Mouse (Mus musculus) MEL (cell line): ENCODE data around the gene Stk25. TPM values are rescaled to one million over a fixed set of nuclear protein-coding genes. Genes with fewer than 3 reads are reported as not detected.
A peak's percentile ranks its signal among the peaks of the same experiment; 100 is the strongest.

ENCODE experiments used
- DNase-seq: peaks from one replicate; pipeline ENCODE4 v3.0.0; 2011; ENCODE audit warnings: low read depth, low spot score
- H3K27ac ChIP-seq: 2 replicates; pipeline ENCODE4 v1.5.1; 2012; ENCODE audit warnings: low read depth, mild to moderate bottlenecking, control low read depth, low read length, moderate library complexity; ENCODE audit not compliant: control insufficient read depth
- H3K27me3 ChIP-seq, 2 experiments: fragments of 150-350 bp in 1 of 2; sonication (generic) in 1 of 2; 2 replicates each; pipeline ENCODE4 v1.6.1; 2012; ENCODE audit warnings: low read length in 2 of 2, mild to moderate bottlenecking in 2 of 2, improper control_type of control experiment in 1 of 2, moderate library complexity in 1 of 2; ENCODE audit not compliant: insufficient read depth in 2 of 2, control insufficient read depth in 1 of 2
- H3K36me3 ChIP-seq, 2 experiments: 2 replicates each; pipeline ENCODE4 v1.6.1; 2012 to 2014; ENCODE audit warnings: low read length in 2 of 2, improper control_type of control experiment in 1 of 2, inconsistent platforms in 1 of 2, mild to moderate bottlenecking in 1 of 2; ENCODE audit not compliant: insufficient read depth in 2 of 2, control insufficient read depth in 1 of 2
- H3K4me1 ChIP-seq, 2 experiments: fragments of 150-350 bp in 1 of 2; sonication (generic) in 1 of 2; 2 replicates each; pipeline ENCODE4 v1.6.1; 2012; ENCODE audit warnings: low read length in 2 of 2, improper control_type of control experiment in 1 of 2, mild to moderate bottlenecking in 1 of 2; ENCODE audit not compliant: insufficient read depth in 2 of 2, control insufficient read depth in 1 of 2
- H3K4me3 ChIP-seq, 2 experiments: fragments of 150-350 bp in 1 of 2; sonication (generic) in 1 of 2; 2 replicates each; pipeline ENCODE4 v1.5.1; 2012; ENCODE audit warnings: low read depth in 2 of 2, low read length in 2 of 2, mild to moderate bottlenecking in 2 of 2, moderate library complexity in 2 of 2, control low read depth in 1 of 2, improper control_type of control experiment in 1 of 2; ENCODE audit not compliant: control insufficient read depth in 1 of 2, insufficient read depth in 1 of 2
- H3K79me2 ChIP-seq: 2 replicates; pipeline ENCODE4 v1.6.1; 2012; ENCODE audit warnings: mild to moderate bottlenecking, low read length, moderate library complexity; ENCODE audit not compliant: control insufficient read depth, poor library complexity, insufficient read depth
- H3K9ac ChIP-seq: 2 replicates; pipeline ENCODE4 v1.6.1; 2012; ENCODE audit warnings: low read depth, mild to moderate bottlenecking, control low read depth, low read length, moderate library complexity; ENCODE audit not compliant: control insufficient read depth, poor library complexity, severe bottlenecking
- H3K9me3 ChIP-seq: fragments of 150-350 bp; sonication (generic); replicated peaks from 2 replicates; pipeline ENCODE4 v1.6.1; 2012; ENCODE audit warnings: mild to moderate bottlenecking, low read length, improper control_type of control experiment, moderate library complexity; ENCODE audit not compliant: insufficient read depth
- E2F4 ChIP-seq: IDR thresholded peaks from 2 replicates; pipeline ENCODE4 v1.6.1; 2011; ENCODE audit warnings: low read depth, low read length, improper control_type of control experiment, borderline replicate concordance
- MAFK ChIP-seq: IDR thresholded peaks from 2 replicates; pipeline ENCODE4 v1.6.1; 2011; ENCODE audit warnings: low read depth, mild to moderate bottlenecking, low read length, improper control_type of control experiment, borderline replicate concordance
- MAX ChIP-seq: IDR thresholded peaks from 2 replicates; pipeline ENCODE4 v1.6.1; 2011; ENCODE audit warnings: low read length, improper control_type of control experiment
- MXI1 ChIP-seq: IDR thresholded peaks from 2 replicates; pipeline ENCODE4 v1.6.1; 2011; ENCODE audit warnings: mild to moderate bottlenecking, low read depth, low read length, improper control_type of control experiment
- NELFE ChIP-seq: IDR thresholded peaks from 2 replicates; pipeline ENCODE4 v1.6.1; 2011; ENCODE audit warnings: low read depth, low read length, improper control_type of control experiment
- POLR2A ChIP-seq, 2 experiments: IDR thresholded peaks; 2 replicates each; pipeline ENCODE4 v1.6.1; 2011 to 2012; ENCODE audit warnings: low read length in 2 of 2, mild to moderate bottlenecking in 2 of 2, control low read depth in 1 of 2, improper control_type of control experiment in 1 of 2, low read depth in 1 of 2, moderate library complexity in 1 of 2; ENCODE audit not compliant: control insufficient read depth in 1 of 2, insufficient read depth in 1 of 2, poor library complexity in 1 of 2
- RAD21 ChIP-seq: IDR thresholded peaks from 2 replicates; pipeline ENCODE4 v1.6.1; 2011; ENCODE audit warnings: mild to moderate bottlenecking, low read depth, low read length, improper control_type of control experiment
- RCOR1 ChIP-seq: IDR thresholded peaks from 2 replicates; pipeline ENCODE4 v1.6.1; 2012; ENCODE audit warnings: low read depth, mild to moderate bottlenecking, inconsistent platforms, low read length, improper control_type of control experiment
- SIN3A ChIP-seq: IDR thresholded peaks from 2 replicates; pipeline ENCODE4 v1.6.1; 2012; ENCODE audit warnings: low read length, improper control_type of control experiment, inconsistent platforms
- TAL1 ChIP-seq: IDR thresholded peaks from 2 replicates; pipeline ENCODE4 v1.6.1; 2012; ENCODE audit warnings: mild to moderate bottlenecking, inconsistent platforms, low read length, moderate library complexity, mixed read lengths
- TCF12 ChIP-seq: IDR thresholded peaks from 2 replicates; pipeline ENCODE4 v1.6.1; 2014; ENCODE audit warnings: low read depth, mild to moderate bottlenecking, inconsistent platforms, low read length, improper control_type of control experiment, moderate library complexity
- USF1 ChIP-seq: IDR thresholded peaks from 2 replicates; pipeline ENCODE4 v1.6.1; 2014; ENCODE audit warnings: low read depth, mild to moderate bottlenecking, inconsistent platforms, low read length, improper control_type of control experiment, moderate library complexity
- ZKSCAN1 ChIP-seq: IDR thresholded peaks from 2 replicates; pipeline ENCODE4 v1.6.1; 2012; ENCODE audit warnings: low read depth, mild to moderate bottlenecking, inconsistent platforms, low read length, improper control_type of control experiment, moderate library complexity
- ZNF384 ChIP-seq: IDR thresholded peaks from 2 replicates; pipeline ENCODE4 v1.6.1; 2012; ENCODE audit warnings: low read depth, mild to moderate bottlenecking, inconsistent platforms, low read length, improper control_type of control experiment
- polyA plus RNA-seq, 2 experiments: library from polyadenylated mRNA; stranded (reverse) in 1 of 2; unstranded in 1 of 2; fragments of >175 nt in 1 of 2; fragments of >200 nt in 1 of 2; gene quantifications; 2 replicates each; pipeline versions ENCODE4 v1.2.1 to v1.2.4; 2012; ENCODE audit warnings: low replicate concordance in 2 of 2, low read depth in 1 of 2; ENCODE audit not compliant: insufficient read length in 2 of 2, insufficient read depth in 1 of 2, missing spikeins in 1 of 2
- total RNA-seq: library from RNA; depleted of rRNA; stranded (reverse); fragments of 300-350 nt; gene quantifications from 2 replicates; pipeline ENCODE4 v1.2.3, GENCODE M21; 2012

The Stk25 gene
- total and polyA plus RNA-seq, 3 experiments = 66.1 to 128 TPM; not detected in 1

- Histone ChIP-seq H3K27me3 (no peaks in the 10 kb centered on the region), H3K9ac (no peak within 1 kb of the TSS), H3K4me1 (peaks cover 2 to 22% of the 10 kb centered on the region in 2 experiments; a peak in 3 of 4 replicates), H3K9me3 (no peaks in the 10 kb centered on the region), H3K36me3 (peaks cover 0 to 7% of the 10 kb centered on the region in 2 experiments; a peak in 2 of 4 replicates), H3K4me3 (no peak within 1 kb of the TSS), H3K27ac (no peak within 1 kb of the TSS), H3K79me2 (no peaks in the 10 kb centered on the region)
- TF ChIP-seq USF1 (no peak), MAX (no peak), POLR2A (IDR thresholded peaks at IDR 0.05; ENCODE audit: control insufficient read depth in 1 of 2, insufficient read depth in 1 of 2, low read depth in 1 of 2, low read length in 2 of 2, poor library complexity in 1 of 2) (no peak)
- DNase-seq = no peak
These were observed 27.2 kb upstream of the Stk25 start, which contains the start of gene Bok for GRCm38 (mm10) chr1:93685401-93686244. TSS of gene Bok (plus strand) at chr1:93685660.

DNA sequence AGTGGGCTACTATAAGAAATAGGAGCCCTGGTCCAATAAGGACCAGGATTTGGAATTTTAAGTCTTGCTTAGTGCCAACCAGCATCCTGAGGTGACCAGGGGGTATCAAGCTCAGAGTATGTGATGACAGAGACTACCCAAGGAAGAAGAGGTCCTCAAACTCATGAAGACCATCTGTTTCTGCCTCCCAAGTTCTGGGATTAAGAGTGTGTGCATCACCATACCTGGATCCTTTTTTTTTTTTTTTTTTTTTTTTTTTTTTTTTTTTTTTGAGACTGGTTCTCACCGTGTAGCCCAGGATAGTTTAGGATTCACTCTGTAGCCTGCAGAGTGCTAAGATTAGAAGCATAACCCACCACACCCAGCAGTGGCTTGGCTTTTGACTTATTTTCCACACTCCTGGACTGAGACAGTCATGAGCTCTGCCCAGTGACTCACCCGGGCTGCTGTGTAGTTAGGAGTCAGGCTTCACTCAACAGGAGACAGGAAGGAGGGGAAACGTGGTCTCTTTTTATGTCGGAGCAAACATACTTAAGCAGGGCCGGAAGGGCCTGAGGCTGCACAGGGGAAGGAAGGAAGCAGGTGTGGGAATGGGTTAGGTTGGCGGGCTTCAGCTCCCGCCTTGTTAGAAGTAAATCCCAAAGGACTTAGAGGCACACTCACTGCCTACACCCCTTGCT, 21.6 kb upstream of the Stk25 start:
- H3K79me2 ChIP-seq = no peaks in the 10 kb centered on the region
- TF ChIP-seq ZNF384 (peak; percentile 73), RAD21 (no peak), TCF12 (no peak), E2F4 (no peak), RCOR1 (no peak), ZKSCAN1 (no peak), POLR2A (IDR thresholded peaks at IDR 0.05; ENCODE audit: control insufficient read depth in 1 of 2, insufficient read depth in 1 of 2, low read depth in 1 of 2, low read length in 2 of 2, poor library complexity in 1 of 2) (no peak)
- TF ChIP-seq, all 39 proteins: peak for 1
- no peak overlapping the region for H3K9ac ChIP-seq
- H3K9me3 ChIP-seq = no peaks in the 10 kb centered on the region
- no peaks in the 10 kb centered on the region for H3K36me3 ChIP-seq
- peaks cover 6 to 12% of the 10 kb centered on the region in 2 experiments for H3K4me1 ChIP-seq
- no peak for DNase-seq
- no peak overlapping the region for H3K27ac ChIP-seq
- H3K27me3 ChIP-seq = no peaks in the 10 kb centered on the region
- H3K4me3 ChIP-seq = no peak overlapping the region

DNA sequence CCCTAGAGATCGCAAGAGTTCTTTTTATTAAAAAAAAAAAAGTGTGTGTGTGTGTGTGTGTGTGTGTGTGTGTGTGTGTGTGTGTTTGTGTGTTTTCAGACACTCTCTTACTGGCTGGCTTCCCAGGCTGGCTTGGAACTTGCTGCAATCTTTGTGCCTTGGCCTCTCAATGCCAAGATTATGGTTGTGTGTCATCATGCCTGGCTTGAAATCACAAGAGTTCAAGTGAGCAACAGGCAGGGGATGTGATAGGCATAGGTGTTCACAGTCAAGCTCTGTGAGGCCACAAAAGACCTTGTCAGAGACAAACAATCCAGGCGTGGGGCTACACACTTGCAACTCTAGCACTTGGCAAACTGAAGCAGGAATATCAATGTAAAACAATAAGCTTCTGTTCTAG, 19.9 kb upstream of the Stk25 start:
- TF ChIP-seq RCOR1 (peak; percentile 44; the same call in 1 of the 2 replicates), USF1 (no peak), MAFK (no peak), ZNF384 (peak; percentile 83), NELFE (no peak), SIN3A (no peak), TAL1 (no peak), MXI1 (no peak; the same call in 1 of the 2 replicates)

More for the DNA sequence above, 19.9 kb upstream of the Stk25 start:
- H3K27me3 ChIP-seq = no peaks in the 10 kb centered on the region
- H3K79me2 ChIP-seq = no peaks in the 10 kb centered on the region
- no peaks in the 10 kb centered on the region for H3K36me3 ChIP-seq
- no peaks in the 10 kb centered on the region for H3K9me3 ChIP-seq
- H3K4me3 ChIP-seq = no peak overlapping the region
- H3K9ac ChIP-seq = no peak overlapping the region
- H3K4me1 ChIP-seq = peaks cover 6 to 12% of the 10 kb centered on the region in 2 experiments
- peak; percentile 60 for DNase-seq
- H3K27ac ChIP-seq = no peak overlapping the region
